Mouse (Mus musculus): ENCODE results near the gene Ppm1l. TPM values are rescaled to one million over a fixed set of nuclear protein-coding genes. Genes with fewer than 3 reads are reported as not detected.
A peak's percentile ranks its signal among the peaks of the same experiment; 100 is the strongest.

Ppm1l gene
- total RNA-seq, 2 experiments from 2014 or later, result 83.4 to 87.6 TPM

- Histone ChIP-seq H3K27ac (peak overlapping the region; percentile 59; the same call in 1 of the 2 replicates), H3K4me3 (no peak overlapping the region)
- no peak for DNase-seq (ENCODE audit: extremely low spot score in 1 of 2, low spot score in 2 of 2)
- no peak for TF ChIP-seq CTCF (IDR thresholded peaks at IDR 0.05)
- intact Hi-C loops (cut with DNase I), result no loop called here
Measured at GRCm38 (mm10) chr3:69512402-69512801, 195.7 kb downstream of the Ppm1l start.

- no peak overlapping the region for H3K27ac ChIP-seq
- intact Hi-C loops (cut with DNase I), result no loop called here
Measured at GRCm38 (mm10) chr3:69515730-69516350, 199.2 kb downstream of the Ppm1l start.

GRCm38 (mm10) chr3:69519188-69519587, 202.5 kb downstream of the Ppm1l start:
- peak overlapping the region; percentile 19; the same call in 1 of the 2 replicates for H3K27ac ChIP-seq
- no peak for TF ChIP-seq CTCF (IDR thresholded peaks at IDR 0.05)
- intact Hi-C loops (cut with DNase I), result no loop called here
- H3K4me3 ChIP-seq, result no peak overlapping the region
- no peak for DNase-seq (ENCODE audit: extremely low spot score in 1 of 2, low spot score in 2 of 2)

More at GRCm38 (mm10) chr3:69515730-69516350, 199.2 kb downstream of the Ppm1l start:
- TF ChIP-seq CTCF (IDR thresholded peaks at IDR 0.05), result no peak
- H3K4me3 ChIP-seq, result no peak overlapping the region
- no peak for DNase-seq (ENCODE audit: extremely low spot score in 1 of 2, low spot score in 2 of 2)

GRCm38 (mm10) chr3:69519789-69520558, 203.3 kb downstream of the Ppm1l start:
- Histone ChIP-seq H3K4me3 (no peak overlapping the region), H3K27ac (peak overlapping the region; percentile 19; the same call in 1 of the 2 replicates)
- no peak for TF ChIP-seq CTCF (IDR thresholded peaks at IDR 0.05)
- intact Hi-C loops (cut with DNase I), result no loop called here
- no peak for DNase-seq (ENCODE audit: extremely low spot score in 1 of 2, low spot score in 2 of 2)

GRCm38 (mm10) chr3:69522270-69522669, 205.6 kb downstream of the Ppm1l start:
- DNase-seq (ENCODE audit: extremely low spot score in 1 of 2, low spot score in 2 of 2), result no peak
- H3K4me3 ChIP-seq, result no peak overlapping the region
- no peak overlapping the region for H3K27ac ChIP-seq
- no peak for TF ChIP-seq CTCF (IDR thresholded peaks at IDR 0.05)
- intact Hi-C loops (cut with DNase I), result no loop called here

GRCm38 (mm10) chr3:69524356-69525071, 207.9 kb downstream of the Ppm1l start:
- TF ChIP-seq CTCF (IDR thresholded peaks at IDR 0.05), result no peak
- intact Hi-C loops (cut with DNase I), result loop anchor here (5.0 kb wide), 1 partner anchor 207 kb away; the partner anchor contains the start of gene Ppm1l
- Histone ChIP-seq H3K4me3 (no peak overlapping the region), H3K27ac (peak overlapping the region; percentile 48; the same call in 1 of the 2 replicates)
- no peak for DNase-seq (ENCODE audit: extremely low spot score in 1 of 2, low spot score in 2 of 2)

- no peak for DNase-seq (ENCODE audit: extremely low spot score in 1 of 2, low spot score in 2 of 2)
- Histone ChIP-seq H3K27ac (0 out of 2 replicates have a peak overlapping the region, but pooled peaks have one; percentile 48), H3K4me3 (no peak overlapping the region)
- no peak for TF ChIP-seq CTCF (IDR thresholded peaks at IDR 0.05)
- intact Hi-C loops (cut with DNase I), result loop anchor here (5.0 kb wide), 1 partner anchor 208 kb away; the partner anchor contains the start of gene Ppm1l
Measured at GRCm38 (mm10) chr3:69525072-69525529, 208.4 kb downstream of the Ppm1l start.

GRCm38 (mm10) chr3:69527384-69527783, 210.7 kb downstream of the Ppm1l start:
- H3K4me3 ChIP-seq, result no peak overlapping the region
- TF ChIP-seq CTCF (IDR thresholded peaks at IDR 0.05), result no peak
- no peak for DNase-seq (ENCODE audit: extremely low spot score in 1 of 2, low spot score in 2 of 2)
- no peak overlapping the region for H3K27ac ChIP-seq
- intact Hi-C loops (cut with DNase I), result loop anchor here (5.0 kb wide), 1 partner anchor 210 kb away; the partner anchor contains the start of gene Ppm1l

- intact Hi-C loops (cut with DNase I), result loop anchor here (5.0 kb wide), 1 partner anchor 212 kb away; the partner anchor contains the start of gene Ppm1l
- H3K27ac ChIP-seq, result peak overlapping the region; percentile 38; the same call in 1 of the 2 replicates
- no peak for TF ChIP-seq CTCF (IDR thresholded peaks at IDR 0.05)
- no peak for DNase-seq (ENCODE audit: extremely low spot score in 1 of 2, low spot score in 2 of 2)
- no peak overlapping the region for H3K4me3 ChIP-seq
Measured at GRCm38 (mm10) chr3:69529576-69529975, 212.9 kb downstream of the Ppm1l start.

GRCm38 (mm10) chr3:69531511-69531910, 214.8 kb downstream of the Ppm1l start:
- no peak overlapping the region; the same call in 1 of the 2 replicates for H3K27ac ChIP-seq
- intact Hi-C loops (cut with DNase I), result no loop called here
- no peak for TF ChIP-seq CTCF (IDR thresholded peaks at IDR 0.05)

GRCm38 (mm10) chr3:69532687-69533086, 216.0 kb downstream of the Ppm1l start:
- TF ChIP-seq CTCF (IDR thresholded peaks at IDR 0.05), result no peak
- intact Hi-C loops (cut with DNase I), result no loop called here
- Histone ChIP-seq H3K27ac (no peak overlapping the region), H3K4me3 (no peak overlapping the region)
- no peak for DNase-seq (ENCODE audit: extremely low spot score in 1 of 2, low spot score in 2 of 2)

More at GRCm38 (mm10) chr3:69531511-69531910, 214.8 kb downstream of the Ppm1l start:
- no peak overlapping the region for H3K4me3 ChIP-seq
- no peak for DNase-seq (ENCODE audit: extremely low spot score in 1 of 2, low spot score in 2 of 2)
